Mouse (Mus musculus): ENCODE measurements around the gene Cnga3.

DNA sequence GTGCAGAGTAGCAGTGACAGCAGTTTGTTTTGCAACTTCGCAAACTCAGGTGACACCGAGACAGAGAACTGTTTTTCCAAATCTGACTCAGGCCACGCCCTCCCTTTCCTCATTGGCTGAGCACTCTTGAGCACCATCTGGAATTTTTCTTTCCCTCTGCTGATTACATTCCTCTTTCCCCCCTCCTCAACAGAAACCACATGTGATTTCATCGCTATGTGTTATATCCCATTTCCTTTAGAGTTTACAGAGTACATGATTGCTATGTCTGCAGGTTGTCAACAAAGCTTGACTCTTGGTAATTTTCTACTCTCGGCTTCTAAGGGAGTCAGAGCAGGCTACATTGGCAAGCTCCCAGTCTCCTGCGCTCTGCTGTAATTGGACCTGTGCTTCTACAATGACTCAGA, 17.1 kb downstream of the Cnga3 start:
- TF ChIP-seq CTCF (IDR thresholded peaks at IDR 0.05; ENCODE audit: low read depth, low read length): no peak
- TF ChIP-seq POLR2A (IDR thresholded peaks at IDR 0.05; ENCODE audit: insufficient read depth, low read length): no peak
- TF ChIP-seq EP300 (IDR thresholded peaks at IDR 0.05; ENCODE audit: insufficient read depth, low read depth, low read length): no peak

Measured in ES-Bruce4 (cell line).